In genomic region chr5:72202016-72202415, GRCm38 (mm10) we compare ENCODE assay signal across 8 mouse cellular contexts. TPM values are rescaled to one million over a fixed set of nuclear protein-coding genes. Genes with fewer than 3 reads are reported as not detected.
DNase-seq lines count a peak whose midpoint lies in the region; TF ChIP-seq lines count a peak whose summit lies in the region.

No protein-coding gene starts in this region.

- no peaks in the 10 kb centered on the region for H3K27me3 ChIP-seq in ES-Bruce4 (ENCODE audit: control insufficient read depth, insufficient read depth, low read length, poor library complexity, severe bottlenecking)

- no peaks in the 10 kb centered on the region for H3K4me1 ChIP-seq in ES-Bruce4 (ENCODE audit: control insufficient read depth, insufficient read depth, low read length)

- TF ChIP-seq EP300 in ES-Bruce4 (IDR thresholded peaks at IDR 0.05; ENCODE audit: insufficient read depth, low read depth, low read length): peak; percentile 63; the same call in 1 of the 2 replicates

- no peak for TF ChIP-seq CTCF in ES-Bruce4 (IDR thresholded peaks at IDR 0.05; ENCODE audit: low read depth, low read length)

- no peaks in the 10 kb centered on the region for H3K9me3 ChIP-seq in ES-Bruce4 (replicated peaks; ENCODE audit: control insufficient read depth, insufficient read depth, low read length, poor library complexity, severe bottlenecking)

- peak overlapping the region; percentile 85 for H3K27ac ChIP-seq in ES-Bruce4 (ENCODE audit: insufficient read depth, low read length)

- H3K36me3 ChIP-seq in ES-Bruce4 (ENCODE audit: control insufficient read depth, insufficient read depth, low read length, poor library complexity, severe bottlenecking): no peaks in the 10 kb centered on the region

- no peak overlapping the region for H3K4me3 ChIP-seq in ES-Bruce4 (ENCODE audit: low read depth, low read length)

- no peak overlapping the region for H3K9ac ChIP-seq in ES-Bruce4 (ENCODE audit: low read depth, poor library complexity, severe bottlenecking)

- peak; percentile 33 for DNase-seq in gastrocnemius, postnatal 25 days
- DNase-seq in gastrocnemius, postnatal 4 days (ENCODE audit: low spot score in 2 of 2): no peak
- DNase-seq in heart, adult 18-20 months: peak; percentile 69 to 78
- peak; percentile 51 for DNase-seq in kidney, adult 9 months
- peak; percentile 72 for DNase-seq in naive thymus-derived CD4-positive, alpha-beta T cell, adult 2 months (ENCODE audit: low read depth)
- DNase-seq in cerebellum, adult 9-11 months: no peak
- no peak for DNase-seq in right cerebral cortex, adult 2 months (ENCODE audit: low spot score in 2 of 2)

- no peak for TF ChIP-seq POLR2A in ES-Bruce4 (IDR thresholded peaks at IDR 0.05; ENCODE audit: insufficient read depth, low read length)

RNA-seq across cellular contexts. Expression of gene Commd8, which starts 34.0 kb away (rescaled TPM):
- 10 to 100 TPM; 28.4 to 29.2 TPM for total RNA-seq in gastrocnemius, postnatal 25 days (2021)
- 10 to 100 TPM; 35.2 to 36.1 TPM for total RNA-seq in gastrocnemius, postnatal 4 days (2021)
- polyA plus RNA-seq in ES-Bruce4 (2011; ENCODE audit: insufficient read depth, insufficient read length, low read depth, missing spikeins): 88.9 and 90.0 TPM in 2 replicates
- 10 to 100 TPM; 40.0 to 44.0 TPM for total RNA-seq in heart, adult 18-20 months (2021)

Comparison
In these comparisons a context has a peak if more than half of its experiments do, and no peak if none do; other contexts are left out.
1. DNase-seq: peak in gastrocnemius, postnatal 25 days (single experiment), heart, adult 18-20 months (2 of 2), kidney, adult 9 months (single experiment) and naive thymus-derived CD4-positive, alpha-beta T cell, adult 2 months (single experiment); none in gastrocnemius, postnatal 4 days (0 of 2), cerebellum, adult 9-11 months (single experiment) and right cerebral cortex, adult 2 months (0 of 2).